Mouse (Mus musculus) spleen, adult 2 months (tissue): ENCODE measurements around the gene Pde4d.

Experiments
- CTCF ChIP-seq: fragments of 200-500 bp; IDR thresholded peaks from 2 replicates; pipeline ENCODE4 v1.5.1; 2011; ENCODE audit warnings: mild to moderate bottlenecking, inconsistent platforms; ENCODE audit not compliant: insufficient read depth, insufficient read length, insufficient replicate concordance; ENCODE audit errors: extremely low read depth
- POLR2A ChIP-seq: fragments of 200-500 bp; IDR thresholded peaks from 2 replicates; pipeline ENCODE4 v1.6.1; 2011; ENCODE audit warnings: low read depth, low read length, inconsistent platforms

- TF ChIP-seq CTCF (no peak), POLR2A (no peak)
These were observed 1459.4 kb downstream of the Pde4d start for GRCm38 (mm10) chr13:109909111-109909510.
